In the genomic region with DNA sequence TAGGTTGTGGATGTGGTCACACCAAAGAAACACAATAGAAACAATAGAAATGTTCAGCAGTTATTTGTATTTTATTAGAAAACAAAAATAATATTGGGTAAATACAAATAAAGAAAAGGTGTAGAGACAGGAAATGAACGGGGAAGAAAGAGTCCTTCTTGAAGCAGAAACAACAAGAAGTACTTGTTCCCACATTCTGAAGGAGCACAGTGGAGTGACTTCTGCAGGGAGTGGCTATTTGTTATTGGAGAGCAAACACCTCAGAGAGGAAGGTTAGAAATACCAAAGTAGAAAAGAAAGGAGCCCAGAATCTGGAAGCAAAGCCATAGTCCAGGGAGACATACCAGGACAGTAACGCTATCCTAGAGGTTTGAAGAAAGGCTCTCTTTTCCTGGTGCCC, we compare ENCODE assay signal across 29 mouse cellular contexts. TPM values are rescaled to one million over a fixed set of nuclear protein-coding genes. Genes with fewer than 3 reads are reported as not detected.
"Had no signal": no experiment of that assay in that cellular context is flagged by ENCODE, and none has a peak within 500 bp of the region (broad histone marks: within the 10 kb centered on the region; RNA-seq: fewer than 3 reads in every experiment).

No protein-coding gene starts in this region.

RNA-seq across cellular contexts. Expression of a gene that starts 0.7 kb away (rescaled TPM):
- polyA plus RNA-seq: limb, embryonic 10.5 days; limb, embryonic 11.5 days; limb, embryonic 12.5 days; limb, embryonic 13.5 days; limb, embryonic 15.5 days; liver, adult 2 months; liver, embryonic 11.5 days; liver, embryonic 12.5 days; liver, embryonic 13.5 days; liver, embryonic 14.5 days; liver, embryonic 15.5 days; liver, embryonic 16.5 days; liver, postnatal 0 days; lung, adult 2 months; lung, embryonic 14.5 days; lung, embryonic 15.5 days; macrophage; midbrain, embryonic 10.5 days; midbrain, embryonic 11.5 days; midbrain, embryonic 12.5 days; midbrain, embryonic 13.5 days; midbrain, embryonic 14.5 days; midbrain, embryonic 15.5 days; midbrain, embryonic 16.5 days; midbrain, postnatal 0 days; myocyte; neural tube, embryonic 11.5 days; neural tube, embryonic 12.5 days had no signal

RNA-seq across cellular contexts. Expression of a gene that starts 11.3 kb away (rescaled TPM):
- polyA plus RNA-seq: limb, embryonic 10.5 days; limb, embryonic 11.5 days; limb, embryonic 12.5 days; limb, embryonic 13.5 days; limb, embryonic 15.5 days; liver, adult 2 months; liver, embryonic 11.5 days; liver, embryonic 12.5 days; liver, embryonic 13.5 days; liver, embryonic 14.5 days; liver, embryonic 15.5 days; liver, embryonic 16.5 days; liver, postnatal 0 days; lung, adult 2 months; lung, embryonic 14.5 days; lung, embryonic 15.5 days; macrophage; midbrain, embryonic 10.5 days; midbrain, embryonic 11.5 days; midbrain, embryonic 12.5 days; midbrain, embryonic 13.5 days; midbrain, embryonic 14.5 days; midbrain, embryonic 15.5 days; midbrain, embryonic 16.5 days; midbrain, postnatal 0 days; myocyte; neural tube, embryonic 11.5 days; neural tube, embryonic 12.5 days had no signal

RNA-seq across cellular contexts. Expression of a gene that starts 13.3 kb away (rescaled TPM):
- polyA plus RNA-seq: limb, embryonic 10.5 days; limb, embryonic 11.5 days; limb, embryonic 12.5 days; limb, embryonic 13.5 days; limb, embryonic 14.5 days; limb, embryonic 15.5 days; liver, adult 2 months; liver, embryonic 11.5 days; liver, embryonic 12.5 days; liver, embryonic 13.5 days; liver, embryonic 14.5 days; liver, embryonic 15.5 days; liver, embryonic 16.5 days; liver, postnatal 0 days; lung, adult 2 months; lung, embryonic 14.5 days; lung, embryonic 15.5 days; macrophage; midbrain, embryonic 10.5 days; midbrain, embryonic 11.5 days; midbrain, embryonic 12.5 days; midbrain, embryonic 13.5 days; midbrain, embryonic 14.5 days; midbrain, embryonic 15.5 days; midbrain, embryonic 16.5 days; midbrain, postnatal 0 days; myocyte; neural tube, embryonic 11.5 days; neural tube, embryonic 12.5 days had no signal

RNA-seq across cellular contexts. Expression of a gene that starts 17.6 kb away (rescaled TPM):
- polyA plus RNA-seq: limb, embryonic 10.5 days; limb, embryonic 11.5 days; limb, embryonic 12.5 days; limb, embryonic 13.5 days; limb, embryonic 14.5 days; limb, embryonic 15.5 days; liver, adult 2 months; liver, embryonic 11.5 days; liver, embryonic 12.5 days; liver, embryonic 13.5 days; liver, embryonic 14.5 days; liver, embryonic 15.5 days; liver, embryonic 16.5 days; liver, postnatal 0 days; lung, adult 2 months; lung, embryonic 14.5 days; lung, embryonic 15.5 days; macrophage; midbrain, embryonic 10.5 days; midbrain, embryonic 11.5 days; midbrain, embryonic 12.5 days; midbrain, embryonic 13.5 days; midbrain, embryonic 14.5 days; midbrain, embryonic 15.5 days; midbrain, embryonic 16.5 days; midbrain, postnatal 0 days; myocyte; neural tube, embryonic 11.5 days; neural tube, embryonic 12.5 days had no signal

RNA-seq across cellular contexts. Expression of a gene that starts 17.8 kb away (rescaled TPM):
- polyA plus RNA-seq: limb, embryonic 10.5 days; limb, embryonic 11.5 days; limb, embryonic 12.5 days; limb, embryonic 13.5 days; limb, embryonic 14.5 days; limb, embryonic 15.5 days; liver, adult 2 months; liver, embryonic 11.5 days; liver, embryonic 12.5 days; liver, embryonic 13.5 days; liver, embryonic 15.5 days; liver, embryonic 16.5 days; liver, postnatal 0 days; lung, embryonic 14.5 days; lung, embryonic 15.5 days; macrophage; midbrain, embryonic 10.5 days; midbrain, embryonic 11.5 days; midbrain, embryonic 12.5 days; midbrain, embryonic 13.5 days; midbrain, embryonic 14.5 days; midbrain, embryonic 15.5 days; midbrain, embryonic 16.5 days; midbrain, postnatal 0 days; myocyte; neural tube, embryonic 11.5 days; neural tube, embryonic 12.5 days had no signal
